Mouse (Mus musculus): Measurements from ENCODE around the gene Laptm4a. TPM values are rescaled to one million over a fixed set of nuclear protein-coding genes. Genes with fewer than 3 reads are reported as not detected.
A peak's percentile ranks its signal among the peaks of the same experiment; 100 is the strongest.
"Not testable (repeated sequence)": the region's sequence is repeated elsewhere in the genome, so short reads cannot be mapped to it uniquely, and the experiment has no call there.

Gene Laptm4a
- total RNA-seq, 2 experiments from 2014 or later: 184 to 192 TPM

DNA sequence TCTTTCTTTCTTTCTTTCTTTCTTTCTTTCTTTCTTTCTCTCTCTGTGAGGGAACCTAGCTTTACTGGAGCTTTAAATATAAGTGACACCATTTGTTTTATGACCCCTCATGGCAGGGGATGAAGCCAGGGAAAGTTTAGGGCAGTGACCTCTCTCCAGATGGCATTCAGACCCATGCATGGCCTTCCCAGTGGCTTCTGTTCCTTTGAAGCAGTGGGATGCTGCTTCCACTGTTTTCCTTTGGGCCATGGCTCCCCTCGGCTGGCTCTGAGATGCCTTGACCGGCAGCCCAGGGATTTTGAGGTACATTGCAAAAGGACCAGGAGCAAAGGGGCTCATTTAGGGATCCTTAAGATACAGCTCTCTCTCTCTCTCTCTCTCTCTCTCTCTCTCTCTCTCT lies 19.5 kb upstream of the Laptm4a start:
- DNase-seq (ENCODE audit: low spot score in 2 of 2): no peak

DNA sequence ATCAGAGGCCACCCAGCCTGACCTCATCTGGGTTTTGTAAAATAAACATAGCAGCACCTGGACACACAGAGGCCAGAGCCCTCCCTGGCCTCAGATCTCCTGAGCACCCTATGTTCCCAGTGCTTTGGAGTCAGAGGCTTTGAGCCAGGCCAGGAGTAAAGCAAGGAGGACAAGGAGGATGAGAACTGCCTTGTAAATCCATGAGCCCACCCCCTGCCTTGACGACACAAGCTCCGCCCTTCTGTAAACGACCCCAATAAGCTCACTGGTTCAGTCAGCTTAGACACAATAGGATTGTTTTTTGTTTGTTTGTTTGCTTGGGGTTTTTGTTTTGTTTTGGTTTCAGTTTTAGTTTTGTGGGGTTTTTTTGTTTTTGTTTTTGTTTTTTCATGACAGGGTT lies 19.0 kb upstream of the Laptm4a start:
- DNase-seq (ENCODE audit: low spot score in 2 of 2): no peak

DNA sequence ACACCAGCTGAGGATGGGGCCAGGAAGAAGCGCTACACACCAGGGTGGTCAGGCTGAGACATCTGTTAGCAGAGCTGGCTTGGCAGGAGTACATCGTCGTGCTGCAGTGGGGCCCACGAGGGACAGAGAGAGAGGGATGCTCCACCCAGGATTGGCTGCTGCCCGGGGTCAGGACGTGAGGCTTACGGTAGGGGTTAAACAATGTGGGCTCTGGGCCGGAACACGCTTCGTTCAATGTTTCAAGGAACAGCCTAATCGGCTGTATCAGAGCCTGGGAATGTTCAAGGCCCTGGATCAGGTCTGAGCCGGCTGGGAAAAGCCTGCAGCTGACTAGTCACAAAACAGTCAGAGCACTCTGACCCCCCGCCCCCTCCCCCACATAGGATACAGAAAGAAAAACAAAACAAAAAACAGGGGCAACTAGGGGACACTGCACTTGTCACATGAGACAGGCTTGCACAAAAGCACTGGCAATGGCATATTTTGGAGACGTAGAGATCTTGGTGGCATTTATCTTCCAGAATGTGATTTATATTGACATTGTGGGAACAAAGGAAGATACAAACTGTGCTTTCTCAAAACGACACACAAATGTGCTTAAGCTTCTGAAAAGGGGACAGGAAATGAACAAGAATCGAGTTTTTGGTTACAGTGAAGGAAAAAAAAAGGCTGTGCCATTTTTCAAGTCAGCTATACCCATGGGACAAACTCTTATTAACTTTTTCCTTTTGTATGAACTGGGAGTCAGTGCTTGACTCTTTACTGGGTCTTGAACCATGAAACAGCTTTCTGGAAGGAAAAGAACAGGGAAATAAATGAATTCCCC lies 8.4 kb upstream of the Laptm4a start:
- no peak for DNase-seq (ENCODE audit: low spot score in 2 of 2)

DNA sequence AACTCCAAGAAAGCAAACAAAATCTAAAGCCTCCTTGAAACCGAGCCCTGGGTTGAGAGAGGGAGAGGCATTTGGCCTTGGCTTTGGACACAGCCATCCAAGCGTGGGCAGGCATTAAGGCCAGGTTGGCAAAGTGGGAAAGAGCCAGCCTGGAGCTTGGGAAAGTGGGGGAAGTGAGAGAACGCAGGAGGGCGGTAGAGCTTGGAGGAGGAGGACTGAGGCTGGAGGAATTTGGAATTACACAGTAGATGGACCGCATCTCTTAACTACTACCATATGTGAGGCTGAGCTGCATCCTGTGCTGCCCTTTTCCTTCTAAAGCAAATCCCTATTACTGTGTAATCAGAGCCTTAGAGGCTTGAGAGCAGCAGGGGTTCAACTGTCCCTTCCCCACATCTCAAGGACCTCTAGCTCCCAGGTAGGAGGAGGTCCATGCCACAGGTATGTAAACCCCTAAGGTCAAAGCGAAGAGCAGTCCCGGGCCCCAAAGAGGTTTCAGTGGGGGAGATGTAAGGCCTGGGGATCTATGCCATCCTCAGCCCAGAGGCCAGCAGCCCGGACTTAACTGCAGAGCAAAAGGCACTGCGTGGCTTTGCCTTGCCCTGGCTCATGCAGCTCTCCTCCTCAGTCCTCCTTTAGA lies 7.6 kb upstream of the Laptm4a start:
- peak in 1 of 2 experiments; percentile 15 for DNase-seq (ENCODE audit: low spot score in 2 of 2)

- DNase-seq (ENCODE audit: low spot score in 2 of 2): no peak
Observed at GRCm38 (mm10) chr12:8916378-8916777, 5.1 kb upstream of the Laptm4a start.

DNA sequence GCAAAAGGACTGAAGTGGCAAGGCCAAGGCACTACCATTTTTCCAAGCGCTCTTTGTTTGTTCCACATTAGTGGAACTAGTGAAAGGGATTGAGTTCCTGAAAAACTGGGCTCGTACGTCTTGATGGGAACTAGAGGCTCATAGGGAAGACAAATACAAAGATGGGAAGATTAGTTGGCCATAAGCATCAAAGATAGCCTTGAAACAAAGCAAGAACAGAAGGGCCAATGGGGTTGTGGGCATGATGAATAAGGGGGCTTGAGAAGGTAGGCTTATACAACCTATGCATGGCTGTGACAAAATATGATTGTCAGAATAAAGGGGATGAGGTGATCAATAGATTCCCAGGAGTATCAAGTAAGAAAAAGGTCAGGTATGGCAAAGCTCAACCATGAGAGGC lies 2.2 kb upstream of the Laptm4a start:
- DNase-seq (ENCODE audit: low spot score in 2 of 2): no peak

DNA sequence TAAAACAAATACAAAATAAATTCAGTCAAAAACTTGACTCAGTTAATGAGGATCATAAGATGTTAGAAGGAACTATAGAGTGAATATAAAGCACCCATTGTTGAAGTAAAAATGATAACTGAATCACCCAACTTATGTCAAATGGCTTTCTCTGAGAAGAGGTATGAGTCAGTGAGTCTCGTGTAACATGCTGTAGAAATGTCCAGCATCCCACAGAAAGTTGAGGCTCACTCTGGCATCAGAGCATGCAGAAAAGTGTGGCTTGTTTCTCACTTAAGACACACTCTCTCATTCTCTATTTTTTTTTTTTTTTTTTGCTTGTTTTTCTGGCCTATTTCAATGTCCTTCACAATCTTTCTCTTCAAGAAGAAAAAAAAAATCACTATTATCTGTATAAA lies 469 bp upstream of the Laptm4a start:
- no peak for DNase-seq (ENCODE audit: low spot score in 2 of 2)

GRCm38 (mm10) chr12:8922369-8923124 lies 1.1 kb downstream of the Laptm4a start:
- DNase-seq (ENCODE audit: low spot score in 2 of 2): no peak

DNA sequence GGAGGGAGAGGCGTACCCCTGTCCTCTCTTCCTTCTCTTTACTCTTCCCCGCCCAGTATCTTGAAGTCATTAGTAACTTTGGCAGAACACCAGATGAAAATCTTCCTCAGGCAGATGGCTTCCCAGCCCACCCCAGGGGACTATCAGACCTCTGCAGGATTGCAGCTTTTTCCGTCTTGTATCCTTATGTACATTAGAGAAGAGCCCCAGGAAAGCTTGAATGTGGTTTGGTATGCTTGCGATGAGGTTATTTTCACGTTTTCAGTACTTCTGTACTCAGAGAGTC lies 1.6 kb downstream of the Laptm4a start:
- DNase-seq (ENCODE audit: low spot score in 2 of 2): peak in 1 of 2 experiments; percentile 7

GRCm38 (mm10) chr12:8923603-8924002 lies 2.1 kb downstream of the Laptm4a start:
- no peak for DNase-seq (ENCODE audit: low spot score in 2 of 2)

DNA sequence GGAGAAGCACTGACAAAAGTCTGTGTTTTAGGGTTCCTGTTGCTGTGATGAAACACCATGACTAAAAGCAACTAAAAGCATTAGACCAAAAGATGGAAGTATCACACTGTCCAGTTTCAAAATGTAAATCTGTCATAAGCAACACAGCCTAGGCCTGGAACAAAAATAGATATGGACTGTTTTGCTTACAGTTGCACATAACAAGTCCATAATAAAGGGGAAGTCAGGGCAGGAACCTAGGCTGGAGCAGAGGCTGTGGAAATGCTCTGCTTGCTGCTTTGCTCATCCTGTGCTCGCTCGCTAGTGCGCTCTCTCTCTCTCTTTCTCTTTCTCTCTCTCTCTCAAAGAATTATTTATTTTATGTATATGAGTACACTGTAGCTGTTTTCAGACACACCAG lies 6.2 kb downstream of the Laptm4a start:
- DNase-seq (ENCODE audit: low spot score in 2 of 2): no peak

DNA sequence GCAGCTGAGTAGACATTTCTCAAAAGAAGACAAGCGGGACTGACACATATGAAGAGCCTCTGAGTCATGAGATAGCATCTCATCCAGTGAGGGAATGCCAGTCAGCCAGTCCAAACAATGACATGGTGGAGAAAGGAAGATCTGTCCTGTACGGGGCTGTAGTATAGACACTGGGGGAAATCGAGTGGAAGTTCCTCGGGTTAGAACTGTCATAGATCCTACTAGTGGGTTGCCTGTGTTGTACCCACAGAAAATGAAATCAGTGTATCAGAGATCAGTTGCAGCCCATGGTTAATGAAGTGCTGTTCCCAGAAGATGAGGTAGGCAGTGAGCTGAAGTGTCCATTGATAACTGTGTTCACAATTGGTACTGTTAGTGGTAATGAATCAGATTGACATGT lies 7.3 kb downstream of the Laptm4a start:
- DNase-seq (ENCODE audit: low spot score in 2 of 2): no peak

GRCm38 (mm10) chr12:8931083-8931482 lies 9.6 kb downstream of the Laptm4a start:
- no peak for DNase-seq (ENCODE audit: low spot score in 2 of 2)

DNA sequence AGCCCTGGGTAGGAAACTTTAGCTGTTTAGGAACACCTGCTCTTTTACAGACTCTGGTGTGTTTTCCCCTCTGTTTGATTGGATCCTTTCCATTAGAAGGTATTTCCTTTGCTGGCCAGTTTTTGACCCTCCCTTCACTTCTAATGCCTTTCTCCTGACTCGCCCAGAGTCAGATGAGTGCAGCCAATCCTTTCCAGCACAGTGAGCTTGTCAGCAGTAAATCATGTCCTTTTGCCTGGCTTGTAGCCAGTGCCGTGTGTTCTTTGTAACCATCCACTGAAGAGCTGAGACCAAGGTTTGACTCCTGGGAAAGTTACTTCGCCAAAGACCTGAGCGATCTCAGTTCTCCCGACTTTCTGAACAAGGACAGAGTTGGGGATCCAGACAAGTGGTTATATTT lies 13.9 kb downstream of the Laptm4a start:
- DNase-seq (ENCODE audit: low spot score in 2 of 2): no peak

- not testable (repeated sequence) for DNase-seq (ENCODE audit: low spot score in 2 of 2)
Observed at GRCm38 (mm10) chr12:8936210-8936609, 14.7 kb downstream of the Laptm4a start.

DNA sequence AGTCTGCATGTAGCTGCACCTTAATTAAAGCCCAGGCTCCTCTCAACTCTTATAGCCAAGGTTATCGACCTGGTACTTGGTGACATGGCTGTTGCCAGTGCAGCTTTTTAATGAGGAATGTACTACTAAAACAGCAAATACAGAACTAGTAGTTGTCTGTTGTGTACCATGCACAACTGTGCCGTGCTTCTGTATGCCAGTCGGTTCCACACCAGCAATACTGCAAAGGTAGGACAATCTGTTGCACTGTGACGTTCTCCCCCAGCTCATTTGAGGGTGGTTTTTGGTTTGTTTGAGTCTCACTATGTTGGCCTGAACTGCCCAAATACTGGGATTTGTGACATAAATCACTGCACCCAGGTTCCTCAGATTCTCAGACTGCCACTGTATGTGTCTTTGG lies 18.0 kb downstream of the Laptm4a start:
- DNase-seq (ENCODE audit: low spot score in 2 of 2): no peak

DNA sequence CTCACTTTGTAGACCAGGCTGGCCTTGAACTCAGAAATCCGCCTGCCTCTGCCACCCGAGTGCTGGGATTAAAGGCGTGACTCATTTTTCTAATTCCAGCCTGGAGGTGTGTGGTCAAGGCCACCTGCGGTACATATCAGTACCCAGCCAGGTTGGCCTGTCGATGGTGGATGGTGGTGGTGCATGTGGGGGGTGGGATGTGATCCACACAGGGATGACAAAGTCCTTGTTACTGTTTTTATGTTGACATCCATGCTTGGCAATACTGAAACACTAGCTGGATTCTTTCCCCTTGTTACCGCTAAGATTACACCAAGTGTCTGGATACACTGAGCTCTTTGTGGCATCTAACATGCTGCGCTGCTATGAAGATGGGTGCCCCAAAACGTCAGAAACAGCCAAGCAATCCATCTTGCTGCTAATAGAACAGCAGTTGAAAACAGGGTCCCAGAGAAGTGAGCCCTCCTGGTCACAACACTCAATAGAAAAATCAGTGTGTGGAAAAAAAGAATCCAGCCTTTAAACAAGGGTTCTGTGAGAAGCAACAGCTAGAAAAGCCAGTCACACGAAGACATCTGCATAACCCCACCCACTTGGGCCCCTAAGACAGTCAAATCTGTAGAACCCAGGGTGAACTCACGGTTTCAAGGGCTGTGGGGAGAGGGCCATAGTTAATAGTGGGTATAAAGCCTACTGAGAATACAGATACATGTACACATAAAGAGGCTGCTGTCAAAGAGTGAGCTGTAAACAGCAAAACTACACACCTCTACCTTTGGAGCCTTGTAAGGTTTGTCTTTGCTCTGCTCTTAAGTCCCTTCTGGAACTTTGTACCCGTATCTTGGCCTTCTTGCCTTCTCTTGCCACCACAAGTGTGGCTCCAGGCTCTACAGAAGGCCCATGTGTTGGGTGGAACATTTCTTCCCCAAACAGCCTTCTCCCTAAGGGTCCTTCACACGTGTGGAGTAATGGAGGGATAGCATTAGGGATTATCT lies 18.8 kb downstream of the Laptm4a start:
- no peak for DNase-seq (ENCODE audit: low spot score in 2 of 2)

DNA sequence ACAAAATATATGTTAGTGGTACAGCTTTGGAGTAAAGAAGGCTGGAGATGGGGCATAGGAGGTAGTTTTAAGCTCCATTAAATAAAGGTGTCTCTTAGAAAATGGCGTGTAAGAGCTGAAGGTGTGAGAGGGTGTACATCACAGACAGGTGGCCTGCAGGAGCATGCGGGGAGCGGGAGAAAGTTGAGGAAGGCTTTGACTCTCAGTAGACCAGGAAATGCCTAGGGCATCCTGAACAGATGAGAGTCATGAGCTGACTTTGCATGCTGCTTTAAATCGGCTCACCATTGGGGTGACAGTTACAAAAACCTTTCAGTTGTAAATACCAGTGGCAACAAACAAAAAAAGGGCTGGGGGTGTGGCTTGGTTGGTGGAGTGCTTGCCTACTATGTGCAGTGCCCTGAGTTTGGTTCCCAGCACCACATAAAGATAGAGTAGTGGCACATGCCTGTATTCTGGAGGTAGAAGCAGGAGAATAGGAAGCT lies 19.7 kb downstream of the Laptm4a start:
- DNase-seq (ENCODE audit: low spot score in 2 of 2): no peak

GRCm38 (mm10) chr12:8941699-8942392 lies 20.4 kb downstream of the Laptm4a start:
- DNase-seq (ENCODE audit: low spot score in 2 of 2): no peak

DNA sequence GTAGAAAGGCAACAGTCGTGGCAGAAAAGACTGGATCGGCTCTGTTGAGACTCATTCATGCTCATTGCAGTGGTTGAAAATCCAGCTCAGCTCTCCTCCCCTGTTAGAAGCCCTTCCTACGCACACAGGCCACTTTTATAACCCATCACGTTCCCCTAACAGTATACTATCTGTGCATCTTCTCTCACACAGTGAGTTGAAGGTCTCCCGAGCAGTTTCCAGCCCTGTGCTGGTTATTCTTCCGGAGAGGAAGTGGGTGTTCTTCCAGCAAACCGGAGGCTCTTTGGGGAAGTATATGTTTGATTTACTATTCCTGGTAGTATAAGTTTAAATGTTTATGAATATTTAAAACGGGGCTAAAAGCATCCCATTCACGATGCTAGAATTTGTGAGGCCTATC lies 25.7 kb downstream of the Laptm4a start:
- no peak for DNase-seq (ENCODE audit: low spot score in 2 of 2)

All from left cerebral cortex, adult 18-20 months (tissue).